In genomic region chr15:97781961-97782748, GRCm38 (mm10) we compare ENCODE assay signal across 8 mouse cellular contexts. TPM values are rescaled to one million over a fixed set of nuclear protein-coding genes. Genes with fewer than 3 reads are reported as not detected.
DNase-seq lines count a peak whose midpoint lies in the region; ATAC-seq and TF ChIP-seq lines count a peak whose summit lies in the region.

No protein-coding gene starts in this region.

- no peak for TF ChIP-seq CTCF in lung, embryonic 14.5 days (IDR thresholded peaks at IDR 0.05; ENCODE audit: low read depth)
- no peak for TF ChIP-seq CTCF in embryonic fibroblast, embryonic 13.5 days (IDR thresholded peaks at IDR 0.05; ENCODE audit: borderline replicate concordance, insufficient read depth, low read length)
- TF ChIP-seq CTCF in liver, postnatal 0 days (IDR thresholded peaks at IDR 0.05; ENCODE audit: low read depth) = no peak
- TF ChIP-seq CTCF in cerebellum, adult 2 months (IDR thresholded peaks at IDR 0.05; ENCODE audit: borderline replicate concordance, insufficient read depth, low read depth, low read length) = no peak

- no peaks in the 10 kb centered on the region for H3K9me3 ChIP-seq in lung, embryonic 14.5 days (ENCODE audit: low read depth, low read length)
- H3K9me3 ChIP-seq in hindbrain, embryonic 14.5 days (ENCODE audit: control insufficient read depth, low read length) = no peaks in the 10 kb centered on the region
- no peaks in the 10 kb centered on the region for H3K9me3 ChIP-seq in liver, postnatal 0 days (ENCODE audit: low read length)

- no peak for TF ChIP-seq EP300 in liver, postnatal 0 days (IDR thresholded peaks at IDR 0.05; ENCODE audit: low read depth)

- no peaks in the 10 kb centered on the region for H3K36me3 ChIP-seq in lung, embryonic 14.5 days (ENCODE audit: insufficient read depth)
- H3K36me3 ChIP-seq in hindbrain, embryonic 14.5 days (replicated peaks; ENCODE audit: control insufficient read depth, insufficient read depth) = no peaks in the 10 kb centered on the region
- H3K36me3 ChIP-seq in liver, postnatal 0 days (replicated peaks; ENCODE audit: insufficient read depth, low read length) = no peaks in the 10 kb centered on the region

- 0 out of 2 replicates have a peak, but pooled peaks cover 3% of the 10 kb centered on the region for H3K27me3 ChIP-seq in lung, embryonic 14.5 days (ENCODE audit: insufficient read depth, low read length)
- peaks cover 8% of the 10 kb centered on the region; the same call in 1 of the 2 replicates for H3K27me3 ChIP-seq in hindbrain, embryonic 14.5 days (ENCODE audit: control insufficient read depth, insufficient read depth, low read length)
- H3K27me3 ChIP-seq in liver, postnatal 0 days (ENCODE audit: insufficient read depth, low read length) = 0 out of 2 replicates have a peak, but pooled peaks cover 6% of the 10 kb centered on the region
- no peaks in the 10 kb centered on the region for H3K27me3 ChIP-seq in cerebellum, adult 2 months (ENCODE audit: control insufficient read depth, insufficient read depth, low read length)

- H3K4me1 ChIP-seq in lung, embryonic 14.5 days (ENCODE audit: insufficient read depth) = peaks cover 9% of the 10 kb centered on the region
- peaks cover 16% of the 10 kb centered on the region for H3K4me1 ChIP-seq in embryonic fibroblast, embryonic 13.5 days (ENCODE audit: control insufficient read depth, insufficient read depth, low read length)
- H3K4me1 ChIP-seq in hindbrain, embryonic 14.5 days (replicated peaks; ENCODE audit: control insufficient read depth, insufficient read depth, low read length) = peaks cover 23% of the 10 kb centered on the region; the same call in 1 of the 2 replicates
- H3K4me1 ChIP-seq in liver, postnatal 0 days (ENCODE audit: insufficient read depth) = peaks cover 38% of the 10 kb centered on the region
- peaks cover 13% of the 10 kb centered on the region for H3K4me1 ChIP-seq in cerebellum, adult 2 months (ENCODE audit: control insufficient read depth, insufficient read depth, low read length)

- peak; percentile 34; the same call in 1 of the 2 replicates for TF ChIP-seq POLR2A in embryonic fibroblast, embryonic 13.5 days (IDR thresholded peaks at IDR 0.05; ENCODE audit: low read depth, low read length)
- no peak for TF ChIP-seq POLR2A in cerebellum, adult 2 months (IDR thresholded peaks at IDR 0.05; ENCODE audit: borderline replicate concordance, insufficient read depth, low read length)

- H3K27ac ChIP-seq in lung, embryonic 14.5 days (ENCODE audit: low read depth) = peak overlapping the region; percentile 25; the same call in 1 of the 2 replicates
- H3K27ac ChIP-seq in embryonic fibroblast, embryonic 13.5 days (ENCODE audit: insufficient read depth, low read length) = peak overlapping the region; percentile 94
- H3K27ac ChIP-seq in hindbrain, embryonic 14.5 days = no peak overlapping the region
- no peak overlapping the region for H3K27ac ChIP-seq in liver, postnatal 0 days (ENCODE audit: low read depth)
- H3K27ac ChIP-seq in cerebellum, adult 2 months (ENCODE audit: insufficient read depth, low read length) = no peak overlapping the region

- H3K4me2 ChIP-seq in lung, embryonic 14.5 days = peak overlapping the region; percentile 39
- 0 out of 2 replicates have a peak overlapping the region, but pooled peaks have one; percentile 8 for H3K4me2 ChIP-seq in hindbrain, embryonic 14.5 days (replicated peaks)
- H3K4me2 ChIP-seq in liver, postnatal 0 days (ENCODE audit: low read depth, low read length) = peak overlapping the region; percentile 52

- peak; percentile 65 for DNase-seq in lung, embryonic 14.5 days
- no peak for DNase-seq in lung, postnatal 36 days
- DNase-seq in hindbrain, embryonic 14.5 days (ENCODE audit: low spot score) = no peak
- DNase-seq in liver, postnatal 0 days = no peak
- DNase-seq in cerebellum, adult 2 months = no peak
- DNase-seq in urinary bladder, adult 18-20 months (ENCODE audit: low spot score in 2 of 2) = no peak

- H3K9ac ChIP-seq in lung, embryonic 14.5 days = no peak overlapping the region
- H3K9ac ChIP-seq in hindbrain, embryonic 14.5 days = no peak overlapping the region; the same call in 1 of the 2 replicates
- peak overlapping the region; percentile 27; the same call in 1 of the 2 replicates for H3K9ac ChIP-seq in liver, postnatal 0 days (replicated peaks)

- ATAC-seq in lung, embryonic 14.5 days (ENCODE audit: insufficient read depth) = peak; percentile 6
- no peak for ATAC-seq in hindbrain, embryonic 14.5 days (ENCODE audit: low FRiP score)
- no peak for ATAC-seq in liver, postnatal 0 days
- ATAC-seq in CD4-positive, CD25-positive, alpha-beta regulatory T cell, adult 4 months = no peak

- 8% methylated on average over 24 of the region's 24 CpGs for WGBS in lung, embryonic 14.5 days
- WGBS in hindbrain, embryonic 14.5 days = 10% methylated on average over 24 of the region's 24 CpGs
- 35% methylated on average over 24 of the region's 24 CpGs for WGBS in liver, postnatal 0 days (ENCODE audit: insufficient replicate concordance)
- WGBS in cerebellum, adult 2 months = 53% methylated on average over 24 of the region's 24 CpGs

- no peak overlapping the region for H3K4me3 ChIP-seq in lung, embryonic 14.5 days (ENCODE audit: low read depth, low read length)
- peak overlapping the region; percentile 19 for H3K4me3 ChIP-seq in embryonic fibroblast, embryonic 13.5 days (ENCODE audit: insufficient read depth, low read length)
- no peak overlapping the region for H3K4me3 ChIP-seq in hindbrain, embryonic 14.5 days (replicated peaks; ENCODE audit: low read length)
- H3K4me3 ChIP-seq in liver, postnatal 0 days (ENCODE audit: low read depth, low read length) = peak overlapping the region; percentile 11; the same call in 1 of the 2 replicates
- H3K4me3 ChIP-seq in cerebellum, adult 2 months (replicated peaks; ENCODE audit: insufficient read depth, low read depth, low read length) = no peak overlapping the region

RNA-seq across cellular contexts. Expression of gene Slc48a1, which starts 3.8 kb away (rescaled TPM):
- 25.3 and 32.7 TPM in 2 replicates for polyA plus RNA-seq in lung, embryonic 14.5 days (2014; fragmentation: Nextera tagmentation; extraction: Ambion mirVana)
- 136 and 167 TPM in 2 replicates for polyA plus RNA-seq in embryonic fibroblast, embryonic 13.5 days (2011; ENCODE audit: insufficient read length, low read depth, missing spikeins)
- polyA plus RNA-seq in hindbrain, embryonic 14.5 days (2014; fragmentation: Nextera tagmentation; extraction: Ambion mirVana) = 92.6 and 101 TPM in 2 replicates
- 59.0 and 61.1 TPM in 2 replicates for polyA plus RNA-seq in liver, postnatal 0 days (2015; fragmentation: Nextera tagmentation; extraction: Ambion mirVana)
- polyA plus RNA-seq in CD4-positive, CD25-positive, alpha-beta regulatory T cell, adult 4 months (2017; shearing (Covaris generic)) = 10 to 100 TPM; 33.9 to 37.1 TPM
- 129 and 133 TPM in 2 replicates for polyA plus RNA-seq in cerebellum, adult 2 months (2012; rRNA removed)

RNA-seq across cellular contexts. Expression of gene Rapgef3, which starts 14.4 kb away (rescaled TPM):
- 14.3 and 17.5 TPM in 2 replicates for polyA plus RNA-seq in lung, embryonic 14.5 days (2014; fragmentation: Nextera tagmentation; extraction: Ambion mirVana)
- 6.6 and 10.8 TPM in 2 replicates for polyA plus RNA-seq in embryonic fibroblast, embryonic 13.5 days (2011; ENCODE audit: insufficient read length, low read depth, missing spikeins)
- 7.3 and 9.6 TPM in 2 replicates for polyA plus RNA-seq in hindbrain, embryonic 14.5 days (2014; fragmentation: Nextera tagmentation; extraction: Ambion mirVana)
- 1.5 and 1.9 TPM in 2 replicates for polyA plus RNA-seq in liver, postnatal 0 days (2015; fragmentation: Nextera tagmentation; extraction: Ambion mirVana)
- polyA plus RNA-seq in CD4-positive, CD25-positive, alpha-beta regulatory T cell, adult 4 months (2017; shearing (Covaris generic)) = 1 to 10 TPM in 1 of 2 experiments, under 1 TPM in 1; 0.31 to 1.5 TPM
- 35.0 and 36.5 TPM in 2 replicates for polyA plus RNA-seq in cerebellum, adult 2 months (2012; rRNA removed)

RNA-seq across cellular contexts. Expression of gene Endou, which starts 51.0 kb away (rescaled TPM):
- polyA plus RNA-seq in lung, embryonic 14.5 days (2014; fragmentation: Nextera tagmentation; extraction: Ambion mirVana) = 0.20 TPM in 1 of 2 replicates, not detected in the other
- not detected in 2 replicates for polyA plus RNA-seq in embryonic fibroblast, embryonic 13.5 days (2011; ENCODE audit: insufficient read length, low read depth, missing spikeins)
- 0.20 and 0.31 TPM in 2 replicates for polyA plus RNA-seq in hindbrain, embryonic 14.5 days (2014; fragmentation: Nextera tagmentation; extraction: Ambion mirVana)
- polyA plus RNA-seq in liver, postnatal 0 days (2015; fragmentation: Nextera tagmentation; extraction: Ambion mirVana) = 0.66 and 0.82 TPM in 2 replicates
- polyA plus RNA-seq in CD4-positive, CD25-positive, alpha-beta regulatory T cell, adult 4 months (2017; shearing (Covaris generic)) = under 1 TPM in 1 of 2 experiments, not detected in 1; 0.22 TPM
- 1.7 and 1.8 TPM in 2 replicates for polyA plus RNA-seq in cerebellum, adult 2 months (2012; rRNA removed)

Comparison
In these comparisons a context has a peak if more than half of its experiments do, and no peak if none do; other contexts are left out.
1. H3K27ac ChIP-seq: peak in lung, embryonic 14.5 days (single experiment) and embryonic fibroblast, embryonic 13.5 days (single experiment); none in hindbrain, embryonic 14.5 days (single experiment), liver, postnatal 0 days (single experiment) and cerebellum, adult 2 months (single experiment).
2. H3K4me3 ChIP-seq: peak in embryonic fibroblast, embryonic 13.5 days (single experiment) and liver, postnatal 0 days (single experiment); none in lung, embryonic 14.5 days (single experiment), hindbrain, embryonic 14.5 days (single experiment) and cerebellum, adult 2 months (single experiment).
3. Peak in every context shown above with its lines, with median percentiles within 50 percentile points of each other: H3K4me2 ChIP-seq.